Mouse (Mus musculus): ENCODE data around the gene Igfn1.

- no peak for TF ChIP-seq CTCF (IDR thresholded peaks at IDR 0.05)
- no peak for TF ChIP-seq EP300 (IDR thresholded peaks at IDR 0.05; ENCODE audit: insufficient read depth, low read depth, low read length)
Measured at GRCm38 (mm10) chr1:135967739-135968138, 38.4 kb downstream of the Igfn1 start.
